Mouse (Mus musculus) lung, embryonic 16.5 days (tissue): ENCODE results near the gene Pik3ca. TPM values are rescaled to one million over a fixed set of nuclear protein-coding genes. Genes with fewer than 3 reads are reported as not detected.

ENCODE experiments used
- ATAC-seq: fragments of 200-750 bp; cut with Nextera tagmentation; 2 replicates; pipeline ENCODE4 v1.8.0; 2017; ENCODE audit warnings: low read depth, mild to moderate bottlenecking, moderate library complexity
- H3K27ac ChIP-seq: fragments of 300-500 bp; sonication (generic); 2 replicates; pipeline ENCODE4 v1.5.1; 2014; ENCODE audit warnings: mild to moderate bottlenecking, control low read depth, low read length
- H3K27me3 ChIP-seq: fragments of 300-500 bp; sonication (generic); 2 replicates; pipeline ENCODE4 v1.6.1; 2014; ENCODE audit warnings: low read depth, low read length, mixed read lengths; ENCODE audit not compliant: control insufficient read depth, insufficient read depth
- H3K36me3 ChIP-seq: fragments of 300-500 bp; sonication (generic); 2 replicates; pipeline ENCODE4 v1.6.1; 2014; ENCODE audit warnings: low read length; ENCODE audit not compliant: control insufficient read depth, insufficient read depth
- H3K4me1 ChIP-seq: fragments of 300-500 bp; sonication (generic); replicated peaks from 2 replicates; pipeline ENCODE4 v1.6.1; 2014; ENCODE audit warnings: low read length, mixed read lengths; ENCODE audit not compliant: control insufficient read depth, insufficient read depth
- H3K4me2 ChIP-seq: fragments of 300-500 bp; sonication (generic); 2 replicates; pipeline ENCODE4 v1.6.1; 2014; ENCODE audit warnings: low read depth, low read length, control low read depth
- H3K4me3 ChIP-seq: fragments of 300-500 bp; sonication (generic); 2 replicates; pipeline ENCODE4 v1.5.1; 2014; ENCODE audit warnings: mild to moderate bottlenecking, low read length, control low read depth
- H3K9ac ChIP-seq: fragments of 300-500 bp; sonication (generic); 2 replicates; pipeline ENCODE4 v1.6.1; 2014; ENCODE audit warnings: low read length, control low read depth
- H3K9me3 ChIP-seq: fragments of 300-500 bp; sonication (generic); 2 replicates; pipeline ENCODE4 v1.6.1; 2016; ENCODE audit warnings: low read length; ENCODE audit not compliant: control insufficient read depth
- WGBS: fragments of 180-500 bp; shearing (Covaris S2); extraction: QIAGEN DNeasy Blood & Tissue Kit; methylation state at CpG from one replicate; pipeline ENCODE4 v1.1.7; 2014; 5-methylcytosine and 5-hydroxymethylcytosine counted together
- polyA plus RNA-seq: library from polyadenylated mRNA; unstranded; fragments of >200 nt; fragmentation: Nextera tagmentation; extraction: Ambion mirVana; gene quantifications from 2 replicates; pipeline ENCODE4 v1.2.1, GENCODE M21; 2015

Pik3ca gene
- polyA plus RNA-seq, 1 experiment from 2014 or later: 10.2 TPM

- WGBS: 92% methylated on average over 2 of the region's 3 CpGs
- Histone ChIP-seq H3K4me1 (no peaks in the 10 kb centered on the region), H3K4me3 (no peak overlapping the region)
These were observed 85.6 kb downstream of the Pik3ca start for GRCm38 (mm10) chr3:32483035-32483434.

GRCm38 (mm10) chr3:32486543-32486942 is 89.1 kb downstream of the Pik3ca start:
- WGBS: 65% methylated on average over 4 of the region's 4 CpGs

More at GRCm38 (mm10) chr3:32483035-32483434, 85.6 kb downstream of the Pik3ca start:
- no peaks in the 10 kb centered on the region for H3K27me3 ChIP-seq
- no peaks in the 10 kb centered on the region for H3K9me3 ChIP-seq
- no peak overlapping the region for H3K27ac ChIP-seq
- no peak overlapping the region for H3K4me2 ChIP-seq
- no peaks in the 10 kb centered on the region for H3K36me3 ChIP-seq
- no peak for ATAC-seq
- no peak overlapping the region for H3K9ac ChIP-seq

GRCm38 (mm10) chr3:32488172-32488571 is 90.7 kb downstream of the Pik3ca start:
- H3K9ac ChIP-seq: no peak overlapping the region
- H3K4me3 ChIP-seq: no peak overlapping the region
- 72% methylated on average over 6 of the region's 6 CpGs for WGBS
- no peak for ATAC-seq
- no peaks in the 10 kb centered on the region for H3K9me3 ChIP-seq
- H3K4me1 ChIP-seq: no peaks in the 10 kb centered on the region
- H3K36me3 ChIP-seq: no peaks in the 10 kb centered on the region
- no peak overlapping the region for H3K4me2 ChIP-seq
- H3K27ac ChIP-seq: no peak overlapping the region
- no peaks in the 10 kb centered on the region for H3K27me3 ChIP-seq

More at GRCm38 (mm10) chr3:32486543-32486942, 89.1 kb downstream of the Pik3ca start:
- Histone ChIP-seq H3K27ac (no peak overlapping the region), H3K27me3 (no peaks in the 10 kb centered on the region), H3K9me3 (no peaks in the 10 kb centered on the region), H3K9ac (no peak overlapping the region), H3K4me1 (no peaks in the 10 kb centered on the region), H3K4me3 (no peak overlapping the region), H3K4me2 (no peak overlapping the region), H3K36me3 (no peaks in the 10 kb centered on the region)
- ATAC-seq: no peak

GRCm38 (mm10) chr3:32490076-32490927 is 92.8 kb downstream of the Pik3ca start:
- H3K27me3 ChIP-seq: no peaks in the 10 kb centered on the region
- H3K4me2 ChIP-seq: no peak overlapping the region
- WGBS: 66% methylated on average over 15 of the region's 15 CpGs
- H3K9ac ChIP-seq: no peak overlapping the region
- ATAC-seq: no peak
- no peak overlapping the region for H3K27ac ChIP-seq
- no peaks in the 10 kb centered on the region for H3K36me3 ChIP-seq
- no peaks in the 10 kb centered on the region for H3K9me3 ChIP-seq
- no peak overlapping the region for H3K4me3 ChIP-seq
- H3K4me1 ChIP-seq: no peaks in the 10 kb centered on the region

GRCm38 (mm10) chr3:32490928-32491315 is 93.5 kb downstream of the Pik3ca start:
- Histone ChIP-seq H3K27me3 (no peaks in the 10 kb centered on the region), H3K9ac (no peak overlapping the region), H3K9me3 (no peaks in the 10 kb centered on the region), H3K4me2 (no peak overlapping the region), H3K4me3 (no peak overlapping the region), H3K36me3 (no peaks in the 10 kb centered on the region), H3K27ac (no peak overlapping the region), H3K4me1 (no peaks in the 10 kb centered on the region)
- ATAC-seq: no peak

GRCm38 (mm10) chr3:32492097-32493090 is 94.9 kb downstream of the Pik3ca start, which contains the start of gene Kcnmb3:
Gene Kcnmb3, minus strand, starts transcription at chr3:32492231.
- H3K9me3 ChIP-seq: no peaks in the 10 kb centered on the region
- no peak within 1 kb of the TSS for H3K4me3 ChIP-seq
- no peak within 1 kb of the TSS for H3K27ac ChIP-seq
- H3K36me3 ChIP-seq: no peaks in the 10 kb centered on the region
- H3K4me1 ChIP-seq: no peaks in the 10 kb centered on the region
- H3K4me2 ChIP-seq: no peak within 1 kb of the TSS
- ATAC-seq: no peak
- H3K27me3 ChIP-seq: no peaks in the 10 kb centered on the region
- WGBS: 77% methylated on average over 11 of the region's 11 CpGs
- H3K9ac ChIP-seq: no peak within 1 kb of the TSS

GRCm38 (mm10) chr3:32494387-32495087 is 97.1 kb downstream of the Pik3ca start:
- Histone ChIP-seq H3K27ac (no peak overlapping the region), H3K4me1 (no peaks in the 10 kb centered on the region), H3K9me3 (no peaks in the 10 kb centered on the region), H3K27me3 (no peaks in the 10 kb centered on the region), H3K4me2 (no peak overlapping the region), H3K9ac (no peak overlapping the region), H3K36me3 (no peaks in the 10 kb centered on the region), H3K4me3 (no peak overlapping the region)
- WGBS: 82% methylated on average over 8 of the region's 8 CpGs
- no peak for ATAC-seq

- WGBS: 71% methylated on average over 8 of the region's 8 CpGs
- Histone ChIP-seq H3K9me3 (no peaks in the 10 kb centered on the region), H3K4me3 (no peak overlapping the region), H3K27me3 (no peaks in the 10 kb centered on the region), H3K4me1 (no peaks in the 10 kb centered on the region), H3K4me2 (no peak overlapping the region), H3K36me3 (no peaks in the 10 kb centered on the region), H3K27ac (no peak overlapping the region), H3K9ac (no peak overlapping the region)
- ATAC-seq: no peak
These were observed 97.8 kb downstream of the Pik3ca start for GRCm38 (mm10) chr3:32495088-32495770.
